Mouse (Mus musculus) T-cell, adult 66 days (primary cell): Measurements from ENCODE around the gene Cep83. TPM values are rescaled to one million over a fixed set of nuclear protein-coding genes. Genes with fewer than 3 reads are reported as not detected.

Source experiments
- total RNA-seq, 2 experiments: library from RNA; stranded (reverse); gene quantifications; 3 replicates in 1 of 2; 4 replicates in 1 of 2; pipeline ENCODE4 v1.2.4; 2023

Cep83 gene
- 10 to 100 TPM; 20.5 to 20.6 TPM for total RNA-seq

GRCm38 (mm10) chr10:94688420-94689175 lies at the start of gene Cep83:
Cep83 (plus strand) TSS chr10:94688654.

